Mouse (Mus musculus) left cerebral cortex, postnatal 10 days (tissue): Measurements from ENCODE around the gene Nmb. TPM values are rescaled to one million over a fixed set of nuclear protein-coding genes. Genes with fewer than 3 reads are reported as not detected.

Experiments
- DNase-seq, 2 experiments: peaks; one replicate each; pipeline ENCODE4 v3.0.0; 2021 to 2022; ENCODE audit warnings: low spot score in 2 of 2, mixed read lengths in 1 of 2; ENCODE audit errors: extremely low spot score in 1 of 2
- intact Hi-C: fragments of 180-260 bp; cut with DNase I; formaldehyde crosslinking; loops from one replicate; pipeline ENCODE4 v1.15.1; 2025
- total RNA-seq, 2 experiments: library from RNA; stranded (reverse); gene quantifications; 2 replicates each; pipeline ENCODE4 v1.2.3; 2021

Gene Nmb
- total RNA-seq, 2 experiments from 2014 or later, result 7.6 to 7.8 TPM

DNA sequence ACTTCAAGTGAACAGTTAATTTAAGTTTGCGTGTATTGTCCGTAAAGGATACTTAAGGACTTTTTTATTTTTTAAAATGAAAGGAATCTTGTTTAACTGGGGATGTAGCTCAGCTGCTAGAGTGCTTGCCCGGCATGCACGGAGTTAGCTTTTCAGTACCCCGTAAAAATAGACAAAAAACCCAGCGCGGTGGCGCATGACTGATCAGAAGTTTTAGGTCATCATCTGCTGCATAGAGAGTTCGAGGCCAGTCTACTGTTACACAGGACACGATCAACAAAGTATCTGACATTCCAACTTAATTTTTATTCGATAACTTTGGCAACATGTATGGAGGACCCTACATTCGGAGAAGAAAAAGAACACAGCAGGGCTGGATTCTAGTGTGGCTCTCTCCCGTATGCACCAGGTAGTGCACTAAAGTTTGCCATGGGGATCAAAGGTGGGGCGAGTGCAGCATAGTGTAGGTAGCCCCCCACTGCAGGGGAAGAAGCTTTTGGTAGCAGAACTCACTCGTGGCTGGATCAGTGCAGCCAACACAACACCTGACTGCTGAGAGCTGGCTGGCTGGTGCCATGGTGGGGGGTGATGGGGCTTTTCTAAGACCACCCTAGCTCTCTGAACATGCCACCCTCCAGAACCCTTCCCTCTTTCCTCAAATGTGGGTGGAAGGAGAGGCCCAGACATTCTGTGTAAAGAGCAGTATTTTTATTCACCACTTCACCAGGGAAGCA lies 3.2 kb downstream of the Nmb start:
- DNase-seq, result no peak
- intact Hi-C loops, result no loop called here

GRCm38 (mm10) chr7:80900944-80901501 lies 3.9 kb downstream of the Nmb start, which contains the start of gene Wdr73:
Gene Wdr73 (minus strand): TSS chr7:80901269.
- intact Hi-C loops, result no loop called here
- DNase-seq, result peak; percentile 88 to 95

- intact Hi-C loops, result no loop called here
These were observed 7.2 kb downstream of the Nmb start for GRCm38 (mm10) chr7:80897721-80898120.

DNA sequence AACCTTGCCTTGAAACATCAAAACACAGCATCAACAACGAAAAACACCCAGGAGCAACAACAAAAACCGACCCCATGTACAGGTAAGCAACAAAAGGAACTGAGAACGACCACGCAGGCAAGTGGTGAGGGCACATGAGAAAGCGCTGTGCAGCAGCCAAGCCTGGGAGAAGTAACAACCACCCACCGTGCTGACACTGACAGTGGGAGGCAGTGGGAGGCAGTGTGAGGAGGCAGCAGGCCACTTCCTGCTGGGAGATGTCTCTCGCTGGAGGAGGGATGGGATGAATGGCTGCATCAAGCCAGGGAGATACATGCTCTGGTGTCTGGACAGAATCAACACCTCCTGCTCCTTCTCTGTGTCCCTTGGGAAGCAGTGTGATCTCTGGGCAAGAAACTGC lies 7.7 kb downstream of the Nmb start:
- DNase-seq, result no peak

More at GRCm38 (mm10) chr7:80897721-80898120, 7.2 kb downstream of the Nmb start:
- no peak for DNase-seq

DNA sequence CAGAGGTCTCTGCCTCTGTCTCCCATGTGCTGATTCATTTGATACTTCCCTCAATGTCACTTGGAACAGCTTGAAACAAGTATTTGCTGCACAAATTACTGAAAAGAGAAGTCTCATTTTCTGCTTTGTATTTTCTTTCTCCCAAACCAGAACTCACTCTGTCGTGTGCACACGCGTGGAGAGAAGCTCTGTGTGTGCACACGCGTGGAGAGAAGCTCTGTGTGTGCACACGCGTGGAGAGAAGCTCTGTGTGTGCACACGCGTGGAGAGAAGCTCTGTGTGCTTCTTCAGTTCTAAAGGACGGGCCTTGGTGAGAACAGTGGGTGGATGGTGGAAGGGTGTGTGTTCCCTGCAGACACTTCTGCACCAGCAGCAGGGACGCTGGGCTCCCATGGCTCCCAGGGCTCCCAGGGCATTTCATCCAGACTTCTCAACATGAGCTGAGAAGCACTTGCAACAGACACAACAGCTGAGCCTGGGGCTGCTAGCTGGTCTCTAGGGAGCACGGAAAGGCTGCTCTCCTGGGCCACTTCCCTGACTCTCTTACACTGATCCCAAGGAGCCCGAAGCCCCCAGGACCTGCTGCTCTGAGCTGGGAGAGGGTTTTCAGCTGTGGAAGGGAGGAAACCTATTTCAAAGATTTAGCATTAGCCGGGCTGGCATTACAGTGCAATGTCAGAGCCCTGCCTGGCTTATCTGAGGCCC lies 9.9 kb downstream of the Nmb start:
- intact Hi-C loops, result no loop called here
- DNase-seq, result no peak

More for the DNA sequence above, 7.7 kb downstream of the Nmb start:
- intact Hi-C loops, result no loop called here

GRCm38 (mm10) chr7:80894196-80894595 lies 10.7 kb downstream of the Nmb start:
- no peak for DNase-seq

DNA sequence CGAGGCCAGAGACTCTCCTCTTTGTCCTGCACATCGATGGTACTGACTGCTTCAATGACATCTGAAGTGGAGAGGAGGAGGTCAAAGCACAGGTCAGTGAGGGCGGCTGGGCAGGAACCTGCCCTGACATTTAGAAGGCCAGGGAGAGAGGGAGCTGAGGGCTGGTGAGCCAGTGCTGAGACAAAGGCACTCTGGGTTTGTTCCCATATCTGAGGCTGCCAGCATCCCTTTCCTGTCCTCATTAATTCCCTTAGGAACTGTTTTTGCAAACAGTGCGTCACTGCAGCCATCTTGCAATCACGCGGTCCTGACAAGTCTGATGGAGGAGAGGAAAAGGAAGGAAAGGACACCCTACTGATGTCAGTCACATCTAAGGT lies 11.1 kb downstream of the Nmb start:
- no peak for DNase-seq
- intact Hi-C loops, result no loop called here

More at GRCm38 (mm10) chr7:80894196-80894595, 10.7 kb downstream of the Nmb start:
- intact Hi-C loops, result no loop called here

DNA sequence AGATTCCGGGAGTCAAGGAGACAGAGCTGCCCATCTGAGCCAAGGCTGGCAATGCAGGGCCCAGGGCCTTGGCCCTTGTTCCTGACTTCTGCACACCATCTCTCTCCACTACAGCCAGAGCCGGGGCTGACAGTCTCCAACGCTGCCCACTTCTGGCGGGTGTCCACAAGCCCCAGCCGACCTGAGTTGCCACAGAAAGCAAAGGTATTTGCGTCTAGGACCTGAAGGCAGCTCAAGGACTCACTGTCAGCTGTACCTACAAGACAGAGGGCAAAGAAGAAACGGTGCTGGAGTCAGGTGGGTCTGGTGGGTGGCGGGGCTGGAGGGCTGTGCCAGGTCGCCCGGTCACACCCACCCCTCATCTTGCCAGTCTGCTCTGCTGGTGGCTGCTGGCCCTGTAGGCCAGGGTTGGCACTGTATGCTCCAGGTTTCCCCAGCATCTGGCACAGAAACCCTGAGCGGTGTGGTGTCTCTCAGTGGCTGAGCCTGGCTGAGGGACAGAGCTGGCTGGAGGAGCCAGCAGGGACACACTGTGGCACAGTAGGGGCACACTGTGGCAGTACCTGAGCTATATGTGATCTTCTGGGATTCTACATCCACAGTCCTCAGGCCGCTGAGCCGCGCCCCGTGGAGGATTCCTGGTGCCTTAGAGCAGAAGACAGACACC lies 11.7 kb downstream of the Nmb start:
- no peak for DNase-seq
- intact Hi-C loops, result no loop called here

GRCm38 (mm10) chr7:80889841-80890241 lies 15.0 kb downstream of the Nmb start:
- DNase-seq, result no peak
- intact Hi-C loops, result no loop called here

DNA sequence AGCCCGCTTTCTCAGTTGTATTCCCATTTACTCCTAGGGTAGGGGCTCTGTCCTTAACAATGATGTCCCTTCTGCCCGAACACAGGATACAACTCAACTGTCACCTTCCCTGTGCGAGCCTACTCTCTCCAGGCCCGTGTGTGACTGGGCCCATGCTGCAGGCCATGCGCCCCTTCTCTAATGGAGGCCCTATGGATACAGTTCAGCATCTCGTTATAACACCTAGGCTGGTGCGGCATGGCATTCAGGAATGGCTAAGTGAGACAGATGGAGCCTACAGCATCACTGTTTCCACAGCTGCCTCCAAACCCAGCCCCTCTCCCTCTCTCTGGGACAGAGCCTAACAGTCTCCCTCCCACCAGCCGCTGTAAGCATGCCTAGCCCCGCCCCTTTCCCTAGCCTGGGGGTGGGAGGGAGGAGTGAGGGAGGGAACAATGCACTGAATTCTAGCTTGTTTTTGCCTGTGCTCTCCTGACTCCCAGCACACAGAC lies 15.8 kb downstream of the Nmb start:
- DNase-seq, result peak in 1 of 2 experiments; percentile 80
- intact Hi-C loops, result no loop called here

- no peak for DNase-seq
- intact Hi-C loops, result no loop called here
These were observed 16.3 kb downstream of the Nmb start for GRCm38 (mm10) chr7:80888595-80888994.

DNA sequence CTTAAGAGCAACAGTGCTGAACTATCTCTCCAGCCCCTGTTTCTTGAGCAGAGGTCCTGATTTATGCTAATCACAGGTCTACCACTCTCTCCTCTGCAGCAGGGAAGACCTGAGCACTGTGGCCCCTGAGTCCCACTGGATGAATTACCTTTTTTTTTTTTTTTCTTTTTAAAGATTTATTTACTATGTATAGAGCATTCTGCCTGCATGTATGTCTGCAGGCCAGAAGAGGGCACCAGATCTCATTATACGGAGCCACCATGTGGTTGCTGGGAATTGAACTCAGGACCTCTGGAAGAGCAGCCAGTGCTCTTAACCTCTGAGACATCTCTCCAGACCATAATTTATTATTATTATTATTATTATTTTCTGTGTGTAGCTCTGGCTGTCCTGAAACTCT lies 19.2 kb downstream of the Nmb start:
- no peak for DNase-seq
- intact Hi-C loops, result no loop called here

- intact Hi-C loops, result no loop called here
These were observed 21.9 kb downstream of the Nmb start for GRCm38 (mm10) chr7:80882830-80883505.

GRCm38 (mm10) chr7:80875727-80876126 lies 29.1 kb downstream of the Nmb start:
- intact Hi-C loops, result no loop called here
- DNase-seq, result no peak

More at GRCm38 (mm10) chr7:80882830-80883505, 21.9 kb downstream of the Nmb start:
- peak; percentile 75 to 80 for DNase-seq

GRCm38 (mm10) chr7:80873631-80874030 lies 31.2 kb downstream of the Nmb start:
- no peak for DNase-seq
- intact Hi-C loops, result no loop called here

DNA sequence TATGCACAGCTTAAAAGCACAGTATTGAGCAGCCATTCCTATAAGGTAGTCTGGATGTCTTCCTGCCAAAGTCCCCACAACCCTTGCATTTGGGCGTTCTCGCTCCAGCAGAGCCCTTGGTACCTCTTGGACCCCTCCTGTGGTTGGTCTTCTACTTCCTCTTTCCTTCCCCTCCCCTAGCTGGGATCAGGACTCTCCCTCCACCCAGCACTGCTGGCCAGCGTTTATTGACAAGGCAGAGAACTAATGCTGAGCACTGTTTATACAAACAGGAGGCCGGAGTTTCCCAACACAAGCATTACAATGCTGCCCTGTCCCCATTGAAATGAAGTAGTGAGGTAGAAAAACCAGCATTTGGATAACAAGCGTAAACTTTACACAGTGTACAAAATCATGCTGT lies 31.8 kb downstream of the Nmb start:
- DNase-seq, result no peak

GRCm38 (mm10) chr7:80868686-80869085 lies 36.2 kb downstream of the Nmb start:
- intact Hi-C loops, result no loop called here
- DNase-seq, result no peak

More for the DNA sequence above, 31.8 kb downstream of the Nmb start:
- intact Hi-C loops, result no loop called here

GRCm38 (mm10) chr7:80866514-80867147 lies 38.2 kb downstream of the Nmb start:
- DNase-seq, result no peak
- intact Hi-C loops, result no loop called here
